Mouse (Mus musculus): ENCODE data around the gene Armcx4.

DNA sequence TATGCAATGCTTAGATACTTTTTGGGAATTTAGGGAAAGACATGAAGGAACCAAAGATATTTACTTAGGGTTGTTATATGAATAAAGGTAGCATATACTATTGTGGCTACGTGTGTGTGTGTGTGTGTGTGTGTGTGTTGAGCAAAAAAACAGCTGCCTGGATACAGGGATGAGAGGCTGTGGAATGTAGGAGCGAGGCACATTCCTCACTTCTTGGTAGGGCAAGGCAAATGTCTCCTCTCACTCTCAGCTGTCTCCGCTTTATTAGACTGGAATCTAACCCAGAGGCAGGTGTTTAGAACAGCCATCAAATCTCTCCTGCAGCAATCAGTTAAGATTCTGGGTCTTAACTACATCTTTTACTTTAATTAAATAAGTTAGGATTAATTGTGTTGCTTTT lies 30.5 kb downstream of the Armcx4 start:
- TF ChIP-seq CTCF (IDR thresholded peaks at IDR 0.05; ENCODE audit: borderline replicate concordance, insufficient read depth, low read depth, low read length) (no peak), POLR2A (IDR thresholded peaks at IDR 0.05; ENCODE audit: borderline replicate concordance, insufficient read depth, low read length) (no peak)

All from cerebellum, adult 2 months (tissue).